Mouse (Mus musculus): ENCODE measurements at regions not wholly inside any gene's neighbourhood (a gene's known extent, or its start where the extent isn't known, plus 50 kb on each side); places are given as distances from the start of the nearest gene placed in this dataset.

DNA sequence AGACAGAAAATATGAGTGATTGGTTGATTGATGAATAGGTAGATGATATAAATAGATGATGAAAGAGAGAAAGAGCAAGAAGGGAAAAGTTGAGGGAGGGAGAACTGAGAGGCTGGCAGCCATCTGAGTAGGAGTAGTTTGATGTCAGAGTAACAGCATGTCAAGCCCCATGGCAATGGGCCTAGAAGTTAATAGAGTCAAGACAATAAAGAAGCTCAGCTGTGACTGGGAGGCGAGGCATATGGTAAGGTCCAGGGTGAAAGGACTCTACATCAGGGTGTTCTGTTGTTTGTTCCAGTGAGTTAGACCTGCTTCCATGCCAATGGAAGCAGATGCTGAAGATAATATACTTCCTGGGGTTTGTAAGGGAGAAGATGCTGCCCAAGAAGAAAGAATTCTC is 456.7 kb upstream of the Id2 start:
- no peak for TF ChIP-seq CTCF (IDR thresholded peaks at IDR 0.05; ENCODE audit: low read depth, low read length)
- TF ChIP-seq POLR2A (IDR thresholded peaks at IDR 0.05; ENCODE audit: borderline replicate concordance, low read depth, low read length): no peak

Data from bone marrow macrophage, adult 2 months (primary cell).